Mouse (Mus musculus): ENCODE results near the gene Snrpd3.

DNA sequence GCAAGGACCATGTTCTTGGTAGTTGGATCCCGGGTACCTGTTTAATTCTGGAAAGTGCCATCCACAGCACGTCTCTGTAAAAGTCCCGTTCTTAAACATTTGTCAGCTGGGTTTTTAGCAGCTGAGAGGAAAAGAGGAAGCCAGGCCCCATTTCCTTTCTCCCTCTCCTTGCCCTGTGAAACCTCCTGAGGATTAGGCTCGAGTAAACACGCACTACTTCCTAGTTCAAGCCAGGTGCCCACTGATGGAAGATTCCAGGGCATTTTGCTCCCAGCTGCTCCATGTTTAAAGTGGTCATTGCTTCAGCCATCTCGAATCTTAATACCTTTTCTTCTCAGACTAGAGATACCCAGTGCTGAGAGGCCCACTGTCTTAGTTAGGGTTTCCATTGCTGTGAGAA, 32.6 kb upstream of the Snrpd3 start:
- TF ChIP-seq CTCF (conservative IDR thresholded peaks at IDR 0.05; ENCODE audit: low read length), result no peak
- no peak for TF ChIP-seq NANOG (IDR thresholded peaks at IDR 0.05; ENCODE audit: borderline replicate concordance, low read length)
- no peak for TF ChIP-seq POU5F1 (IDR thresholded peaks at IDR 0.05; ENCODE audit: borderline replicate concordance, low read length)
